Mouse (Mus musculus): ENCODE data around the gene Gkn1.

- TF ChIP-seq POLR2A (IDR thresholded peaks at IDR 0.05; ENCODE audit: low read depth, low read length) (no peak), CTCF (conservative IDR thresholded peaks at IDR 0.05; ENCODE audit: insufficient read depth, insufficient read length, low read depth, low read length) (no peak)
Observed at GRCm38 (mm10) chr6:87328265-87329173, 22.2 kb downstream of the Gkn1 start.
